Mouse (Mus musculus) CD4-positive, CD25-positive, alpha-beta regulatory T cell, adult 4 months (primary cell): ENCODE measurements around the gene Gm20388. TPM values are rescaled to one million over a fixed set of nuclear protein-coding genes. Genes with fewer than 3 reads are reported as not detected.
A peak's percentile ranks its signal among the peaks of the same experiment; 100 is the strongest.

Experiments used
- ATAC-seq: one replicate; pipeline ENCODE4 v1.8.0; 2017
- polyA plus RNA-seq, 2 experiments: library from polyadenylated mRNA; unstranded; fragments of 100-300 nt; shearing (Covaris generic); gene quantifications; one replicate each; pipeline ENCODE4 v1.2.1; 2017

Gm20388 gene
- polyA plus RNA-seq, 2 experiments from 2014 or later, result 10.7 to 12.8 TPM

- ATAC-seq, result no peak
Observed at GRCm38 (mm10) chr8:122891440-122891839, 2980.8 kb downstream of the Gm20388 start.

- ATAC-seq, result no peak
Observed at GRCm38 (mm10) chr8:122893451-122893850, 2982.8 kb downstream of the Gm20388 start.

- ATAC-seq, result no peak
Observed at GRCm38 (mm10) chr8:122896317-122896716, 2985.7 kb downstream of the Gm20388 start.

DNA sequence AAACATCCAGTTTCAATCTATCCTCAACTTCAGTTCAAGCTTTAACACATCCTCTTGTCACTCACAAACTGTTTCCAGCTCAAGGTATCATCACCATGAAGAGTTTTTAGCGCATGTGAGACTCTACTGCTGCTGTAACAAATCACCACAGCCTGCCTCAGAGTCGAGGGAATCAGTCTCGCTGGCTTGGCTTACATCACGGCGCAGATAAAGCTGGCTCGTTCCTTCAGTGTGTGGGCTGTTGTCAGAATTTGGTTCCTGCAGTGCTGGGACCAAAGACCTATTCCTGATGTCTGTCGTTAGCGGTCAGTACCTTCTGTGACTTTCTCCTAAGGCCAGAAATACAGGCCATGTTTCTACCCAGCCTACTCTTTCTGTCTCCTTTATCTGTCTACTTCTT lies 2986.6 kb downstream of the Gm20388 start:
- ATAC-seq, result no peak

GRCm38 (mm10) chr8:122898018-122898417 lies 2987.4 kb downstream of the Gm20388 start:
- ATAC-seq, result no peak

GRCm38 (mm10) chr8:122898473-122898872 lies 2987.8 kb downstream of the Gm20388 start:
- no peak for ATAC-seq

GRCm38 (mm10) chr8:122899085-122899484 lies 2988.4 kb downstream of the Gm20388 start:
- no peak for ATAC-seq

- no peak for ATAC-seq
Observed at GRCm38 (mm10) chr8:122901476-122901875, 2990.8 kb downstream of the Gm20388 start.

GRCm38 (mm10) chr8:122901892-122902515 lies 2991.4 kb downstream of the Gm20388 start:
- no peak for ATAC-seq

DNA sequence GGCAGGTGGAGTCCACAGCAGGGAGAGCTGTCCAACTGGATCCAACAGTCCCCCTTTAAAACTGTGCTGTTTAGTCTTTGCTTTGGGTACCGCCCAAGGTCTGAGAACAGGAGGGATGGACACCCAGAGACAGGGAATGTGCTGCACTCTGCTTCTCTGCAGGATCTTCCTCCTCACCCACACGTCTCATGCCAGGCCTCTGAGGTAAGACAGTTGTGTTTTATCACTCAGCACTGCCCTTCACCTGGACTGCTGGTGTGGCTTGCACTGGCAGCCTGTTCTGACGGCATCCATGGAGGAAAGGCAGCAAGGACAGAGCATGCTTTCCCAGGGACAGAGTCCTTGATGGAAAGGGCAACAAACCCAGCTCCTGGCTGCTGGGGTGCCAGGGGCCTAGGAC lies 2991.9 kb downstream of the Gm20388 start:
- no peak for ATAC-seq

DNA sequence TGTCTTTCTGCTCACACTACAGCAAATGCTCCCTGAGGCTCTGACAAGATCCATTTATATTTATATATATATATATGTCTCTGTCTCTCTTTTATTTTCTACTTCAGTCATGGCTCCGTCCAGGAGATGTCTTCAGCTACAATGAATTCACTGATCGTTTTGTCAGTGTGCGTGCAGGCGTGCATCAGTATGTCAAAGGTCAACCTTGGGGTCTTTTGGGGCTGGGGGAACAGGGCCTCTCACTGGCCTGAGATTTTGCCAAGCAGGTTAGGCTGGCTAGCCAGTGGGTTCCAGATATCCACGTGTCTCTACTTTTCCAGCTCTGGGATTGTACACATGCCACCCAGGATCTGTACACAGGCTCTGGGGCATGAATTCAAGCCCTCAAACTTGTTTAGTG lies 2992.4 kb downstream of the Gm20388 start:
- no peak for ATAC-seq

DNA sequence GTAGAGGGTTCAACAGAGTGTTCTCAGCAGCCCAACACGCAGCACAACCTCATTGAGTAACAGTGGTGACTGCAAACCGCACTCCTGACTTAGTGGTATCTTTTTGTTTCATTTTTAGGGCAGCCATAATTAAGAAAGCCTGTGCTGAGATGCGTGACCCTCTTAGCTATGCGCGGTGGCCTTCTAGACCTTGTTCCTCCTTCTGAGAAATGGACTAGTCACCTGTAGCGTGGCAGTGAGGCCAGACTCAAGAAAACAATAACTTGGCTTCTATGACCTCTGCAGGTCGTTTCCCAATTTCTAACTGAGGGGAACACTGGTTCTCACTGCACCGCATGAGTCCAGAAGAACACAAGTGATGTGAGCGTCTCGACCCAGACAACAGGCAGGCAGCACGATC lies 2993.9 kb downstream of the Gm20388 start:
- ATAC-seq, result no peak

- no peak for ATAC-seq
Observed at GRCm38 (mm10) chr8:122905346-122905745, 2994.7 kb downstream of the Gm20388 start.

- peak; percentile 84 for ATAC-seq
Observed at GRCm38 (mm10) chr8:122906463-122907021, 2995.9 kb downstream of the Gm20388 start.

GRCm38 (mm10) chr8:122912150-122912549 lies 3001.5 kb downstream of the Gm20388 start:
- peak; percentile 44 for ATAC-seq

DNA sequence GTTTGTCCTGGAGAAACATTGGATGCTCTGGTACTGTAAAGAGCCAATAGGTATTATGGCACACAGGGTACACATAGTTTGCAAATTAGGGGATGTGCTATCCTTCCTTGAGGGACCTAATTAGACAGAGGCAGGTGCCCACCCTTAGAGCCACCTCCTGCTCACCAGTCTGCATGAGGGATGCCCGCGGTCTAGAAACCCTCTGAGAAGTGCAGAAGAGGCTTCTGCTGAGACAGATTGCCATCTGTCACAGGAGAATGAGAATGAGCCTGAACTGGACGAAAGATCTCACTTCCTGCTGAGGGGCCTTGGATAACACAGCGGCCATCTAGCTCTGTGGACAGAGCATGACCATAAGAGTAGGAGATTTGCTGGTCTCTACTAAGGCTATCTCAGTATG lies 3002.2 kb downstream of the Gm20388 start:
- ATAC-seq, result no peak

GRCm38 (mm10) chr8:122916766-122917165 lies 3006.1 kb downstream of the Gm20388 start:
- peak; percentile 46 for ATAC-seq

GRCm38 (mm10) chr8:122917531-122918392 lies 3007.1 kb downstream of the Gm20388 start:
- peak; percentile 46 for ATAC-seq

GRCm38 (mm10) chr8:122918438-122919107 lies 3007.9 kb downstream of the Gm20388 start:
- no peak for ATAC-seq

- no peak for ATAC-seq
Observed at GRCm38 (mm10) chr8:122920890-122921289, 3010.2 kb downstream of the Gm20388 start.

GRCm38 (mm10) chr8:122922945-122923344 lies 3012.3 kb downstream of the Gm20388 start:
- ATAC-seq, result no peak

DNA sequence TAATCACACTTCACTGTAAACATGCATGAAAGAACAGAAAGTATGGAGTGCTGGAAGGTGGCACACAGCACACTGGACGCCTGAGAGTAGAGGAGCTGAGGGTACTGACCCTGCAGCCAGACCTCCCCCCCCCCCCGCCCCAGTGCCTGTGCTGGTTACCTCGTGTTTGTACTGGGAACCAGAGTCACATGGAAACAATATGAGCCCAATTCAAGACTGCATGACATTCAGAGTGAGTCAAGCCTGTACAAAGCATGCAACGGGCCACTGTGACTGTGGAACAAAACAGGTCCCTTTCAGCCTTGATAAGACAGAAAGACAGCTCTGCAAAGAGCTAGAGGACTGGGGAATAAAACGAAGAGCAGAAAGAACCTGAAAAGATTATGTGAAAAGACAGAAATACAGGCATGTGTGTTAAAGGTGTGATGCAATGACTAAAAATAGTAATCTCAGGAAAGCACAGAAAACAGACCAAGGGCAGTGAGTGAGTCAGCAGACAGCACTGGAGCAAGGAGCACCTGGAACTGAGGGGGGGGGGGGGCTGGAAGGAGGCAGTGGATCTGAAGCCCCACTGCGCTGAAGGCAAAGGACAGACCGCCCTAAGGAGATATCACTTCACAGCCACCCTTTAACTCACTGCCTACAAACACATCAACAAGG lies 3012.9 kb downstream of the Gm20388 start:
- no peak for ATAC-seq

- peak; percentile 65 for ATAC-seq
Observed at GRCm38 (mm10) chr8:122924091-122924490, 3013.4 kb downstream of the Gm20388 start.
